Mouse (Mus musculus): ENCODE data around the gene Kcnj6. TPM values are rescaled to one million over a fixed set of nuclear protein-coding genes. Genes with fewer than 3 reads are reported as not detected.

Gene Kcnj6
- polyA plus RNA-seq, 1 experiment from 2014 or later: not detected

GRCm38 (mm10) chr16:94986731-94987130 lies 10.8 kb downstream of the Kcnj6 start:
- Histone ChIP-seq H3K36me3 (ENCODE audit: insufficient read depth, low read length) (no peaks in the 10 kb centered on the region), H3K9me3 (ENCODE audit: low read length) (no peaks in the 10 kb centered on the region), H3K4me3 (ENCODE audit: low read length) (no peak overlapping the region), H3K4me1 (ENCODE audit: insufficient read depth, low read length) (no peaks in the 10 kb centered on the region), H3K27ac (ENCODE audit: low read length) (no peak overlapping the region), H3K27me3 (ENCODE audit: insufficient read depth, low read length) (no peaks in the 10 kb centered on the region), H3K9ac (replicated peaks; ENCODE audit: low read length) (no peak overlapping the region), H3K4me2 (replicated peaks; ENCODE audit: low read depth, low read length) (no peak overlapping the region)
- 68% methylated on average over 9 of the region's 9 CpGs for WGBS
- ATAC-seq (ENCODE audit: low FRiP score, low TSS enrichment): no peak

DNA sequence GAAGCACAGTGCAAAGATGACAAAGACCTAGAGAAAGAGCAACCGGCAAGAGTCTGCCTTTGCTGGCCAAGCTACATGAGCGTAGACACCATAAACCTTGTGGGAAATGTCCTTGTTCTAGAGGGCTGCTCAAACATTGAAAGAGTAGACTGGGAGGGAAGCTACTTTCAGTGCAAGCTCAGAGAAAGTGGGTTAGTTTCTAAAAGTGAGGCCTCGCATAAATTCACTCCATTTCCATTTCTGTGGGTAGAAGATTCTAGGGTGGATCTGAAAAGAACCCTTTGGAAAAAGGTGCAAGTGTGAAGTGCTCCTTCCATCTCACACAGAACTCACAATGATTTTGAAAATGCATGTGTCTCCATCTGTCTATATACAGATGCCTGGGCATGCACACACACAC lies 13.2 kb downstream of the Kcnj6 start:
- no peaks in the 10 kb centered on the region for H3K4me1 ChIP-seq (ENCODE audit: insufficient read depth, low read length)
- 96% methylated on average over 3 of the region's 3 CpGs for WGBS
- H3K27me3 ChIP-seq (ENCODE audit: insufficient read depth, low read length): no peaks in the 10 kb centered on the region
- no peak overlapping the region for H3K9ac ChIP-seq (replicated peaks; ENCODE audit: low read length)
- H3K9me3 ChIP-seq (ENCODE audit: low read length): no peaks in the 10 kb centered on the region
- no peak for ATAC-seq (ENCODE audit: low FRiP score, low TSS enrichment)
- H3K4me3 ChIP-seq (ENCODE audit: low read length): no peak overlapping the region
- no peaks in the 10 kb centered on the region for H3K36me3 ChIP-seq (ENCODE audit: insufficient read depth, low read length)
- H3K4me2 ChIP-seq (replicated peaks; ENCODE audit: low read depth, low read length): no peak overlapping the region
- H3K27ac ChIP-seq (ENCODE audit: low read length): no peak overlapping the region

GRCm38 (mm10) chr16:94980374-94980773 lies 17.1 kb downstream of the Kcnj6 start:
- Histone ChIP-seq H3K36me3 (ENCODE audit: insufficient read depth, low read length) (no peaks in the 10 kb centered on the region), H3K4me1 (ENCODE audit: insufficient read depth, low read length) (no peaks in the 10 kb centered on the region), H3K9me3 (ENCODE audit: low read length) (no peaks in the 10 kb centered on the region), H3K9ac (replicated peaks; ENCODE audit: low read length) (no peak overlapping the region), H3K27ac (ENCODE audit: low read length) (no peak overlapping the region), H3K27me3 (ENCODE audit: insufficient read depth, low read length) (no peaks in the 10 kb centered on the region), H3K4me2 (replicated peaks; ENCODE audit: low read depth, low read length) (no peak overlapping the region), H3K4me3 (ENCODE audit: low read length) (no peak overlapping the region)
- WGBS: 77% methylated on average over 2 of the region's 2 CpGs
- no peak for ATAC-seq (ENCODE audit: low FRiP score, low TSS enrichment)

DNA sequence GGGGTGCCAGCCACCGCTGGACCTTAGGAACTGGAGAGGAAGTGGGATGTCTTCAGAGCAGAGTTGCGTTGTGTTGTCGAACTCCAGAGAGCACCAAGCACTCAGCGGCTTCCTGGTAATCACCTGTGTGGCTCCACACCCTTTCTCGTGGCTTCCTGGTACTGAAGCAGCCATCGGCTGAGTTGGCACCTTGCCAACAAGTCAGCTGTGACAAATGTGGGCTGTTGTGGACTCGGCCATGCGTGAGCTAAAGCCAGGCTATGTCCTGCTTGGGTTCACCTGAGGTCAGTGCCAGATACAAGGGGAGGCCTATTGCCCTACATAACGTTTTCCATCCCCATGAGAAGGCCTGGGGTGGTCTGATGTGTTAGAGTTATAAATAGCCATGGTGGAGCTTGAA lies 18.0 kb downstream of the Kcnj6 start:
- Histone ChIP-seq H3K4me2 (replicated peaks; ENCODE audit: low read depth, low read length) (no peak overlapping the region), H3K4me3 (ENCODE audit: low read length) (no peak overlapping the region), H3K9me3 (ENCODE audit: low read length) (no peaks in the 10 kb centered on the region), H3K4me1 (ENCODE audit: insufficient read depth, low read length) (no peaks in the 10 kb centered on the region), H3K27me3 (ENCODE audit: insufficient read depth, low read length) (no peaks in the 10 kb centered on the region), H3K27ac (ENCODE audit: low read length) (no peak overlapping the region), H3K36me3 (ENCODE audit: insufficient read depth, low read length) (no peaks in the 10 kb centered on the region), H3K9ac (replicated peaks; ENCODE audit: low read length) (no peak overlapping the region)
- WGBS: 43% methylated on average over 9 of the region's 9 CpGs
- peak; percentile 35; the same call in 1 of the 2 replicates for ATAC-seq (ENCODE audit: low FRiP score, low TSS enrichment)

DNA sequence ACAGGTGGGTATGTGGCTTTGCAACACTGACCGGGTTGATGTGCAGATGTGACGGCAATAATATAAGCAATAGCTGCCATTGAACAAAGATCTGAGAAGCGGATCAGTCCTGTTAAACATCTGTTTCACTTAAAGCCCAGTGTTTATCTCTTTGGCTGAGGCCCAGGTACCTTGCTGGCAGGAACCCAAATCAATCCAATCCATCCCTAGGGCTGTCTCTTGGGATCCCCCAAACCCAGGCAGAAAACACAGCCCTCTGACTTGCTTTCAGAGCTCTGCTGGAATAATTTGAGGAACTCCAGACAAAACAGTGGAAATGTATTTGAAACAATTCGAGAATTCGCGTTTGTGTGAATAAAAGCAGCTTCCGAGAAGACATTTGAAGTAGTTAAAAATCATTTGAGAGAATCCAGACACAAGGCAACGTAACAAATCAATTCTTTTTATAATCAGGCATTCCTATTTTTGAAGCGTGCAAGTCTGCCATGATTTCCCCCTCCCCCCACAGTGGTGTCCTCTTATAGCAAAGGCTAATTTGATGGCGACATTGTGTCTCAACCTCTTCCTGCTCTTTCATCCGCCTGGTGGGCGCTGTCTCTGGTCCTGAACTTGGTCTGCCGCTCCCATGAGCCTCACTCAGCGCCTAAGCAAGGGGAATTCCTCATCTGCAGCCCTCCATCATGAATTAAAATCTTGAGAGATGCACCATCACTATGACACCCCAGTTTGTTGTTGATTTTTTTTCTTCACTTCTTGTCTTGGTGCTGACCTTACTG lies 25.2 kb downstream of the Kcnj6 start:
- ATAC-seq (ENCODE audit: low FRiP score, low TSS enrichment): no peak
- H3K4me3 ChIP-seq (ENCODE audit: low read length): no peak overlapping the region
- H3K9ac ChIP-seq (replicated peaks; ENCODE audit: low read length): no peak overlapping the region
- WGBS: 45% methylated on average over 14 of the region's 14 CpGs
- no peak overlapping the region for H3K27ac ChIP-seq (ENCODE audit: low read length)
- H3K9me3 ChIP-seq (ENCODE audit: low read length): no peaks in the 10 kb centered on the region
- H3K36me3 ChIP-seq (ENCODE audit: insufficient read depth, low read length): no peaks in the 10 kb centered on the region
- H3K27me3 ChIP-seq (ENCODE audit: insufficient read depth, low read length): no peaks in the 10 kb centered on the region
- H3K4me1 ChIP-seq (ENCODE audit: insufficient read depth, low read length): no peaks in the 10 kb centered on the region
- H3K4me2 ChIP-seq (replicated peaks; ENCODE audit: low read depth, low read length): no peak overlapping the region

- Histone ChIP-seq H3K9ac (replicated peaks; ENCODE audit: low read length) (no peak overlapping the region), H3K27ac (ENCODE audit: low read length) (no peak overlapping the region), H3K27me3 (ENCODE audit: insufficient read depth, low read length) (peaks cover 3% of the 10 kb centered on the region; the same call in 1 of the 2 replicates), H3K9me3 (ENCODE audit: low read length) (no peaks in the 10 kb centered on the region), H3K4me1 (ENCODE audit: insufficient read depth, low read length) (no peaks in the 10 kb centered on the region), H3K4me3 (ENCODE audit: low read length) (no peak overlapping the region), H3K36me3 (ENCODE audit: insufficient read depth, low read length) (no peaks in the 10 kb centered on the region), H3K4me2 (replicated peaks; ENCODE audit: low read depth, low read length) (no peak overlapping the region)
- ATAC-seq (ENCODE audit: low FRiP score, low TSS enrichment): no peak
- WGBS: 61% methylated on average over 6 of the region's 6 CpGs
These were observed 28.6 kb downstream of the Kcnj6 start for GRCm38 (mm10) chr16:94968941-94969340.

- Histone ChIP-seq H3K4me3 (ENCODE audit: low read length) (no peak overlapping the region), H3K27me3 (ENCODE audit: insufficient read depth, low read length) (peaks cover 3% of the 10 kb centered on the region; the same call in 1 of the 2 replicates), H3K36me3 (ENCODE audit: insufficient read depth, low read length) (no peaks in the 10 kb centered on the region), H3K27ac (ENCODE audit: low read length) (no peak overlapping the region), H3K4me1 (ENCODE audit: insufficient read depth, low read length) (no peaks in the 10 kb centered on the region), H3K9me3 (ENCODE audit: low read length) (no peaks in the 10 kb centered on the region), H3K4me2 (replicated peaks; ENCODE audit: low read depth, low read length) (no peak overlapping the region), H3K9ac (replicated peaks; ENCODE audit: low read length) (no peak overlapping the region)
- 89% methylated on average over 2 of the region's 2 CpGs for WGBS
- ATAC-seq (ENCODE audit: low FRiP score, low TSS enrichment): no peak
These were observed 29.0 kb downstream of the Kcnj6 start for GRCm38 (mm10) chr16:94968472-94968871.

DNA sequence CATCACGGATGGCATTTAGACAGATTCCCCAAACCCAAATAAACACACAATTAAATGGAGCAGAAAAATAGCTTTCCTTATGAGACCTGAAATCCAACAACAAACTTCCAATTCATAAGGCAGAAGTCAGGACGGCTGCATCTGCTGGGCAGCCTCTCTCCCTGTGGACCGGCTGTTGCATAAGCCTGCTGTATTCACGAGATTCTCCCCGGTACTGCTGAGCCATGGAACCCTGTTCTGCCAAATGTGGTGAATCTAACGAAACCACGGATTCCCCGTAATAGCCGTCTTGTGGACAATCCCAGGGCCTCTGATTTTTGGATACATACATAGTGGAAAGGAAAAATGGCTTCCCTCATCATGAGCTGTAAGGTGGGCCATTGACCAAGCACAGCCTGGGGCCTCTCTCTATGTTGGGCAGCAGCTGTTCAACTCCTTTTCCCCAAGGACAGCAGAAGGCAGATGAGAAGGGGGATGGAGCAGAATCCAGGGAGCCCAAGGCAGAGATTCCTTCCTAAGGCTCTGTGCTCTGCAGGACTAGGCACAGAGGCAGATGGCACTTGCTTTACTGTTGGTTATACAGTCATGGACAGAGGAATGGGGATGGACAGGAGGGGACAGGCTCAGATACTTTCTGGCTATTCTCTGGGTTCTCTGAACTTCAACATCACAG lies 40.2 kb downstream of the Kcnj6 start:
- H3K36me3 ChIP-seq (ENCODE audit: insufficient read depth, low read length): no peaks in the 10 kb centered on the region
- no peaks in the 10 kb centered on the region for H3K27me3 ChIP-seq (ENCODE audit: insufficient read depth, low read length)
- no peak for ATAC-seq (ENCODE audit: low FRiP score, low TSS enrichment)
- no peaks in the 10 kb centered on the region for H3K4me1 ChIP-seq (ENCODE audit: insufficient read depth, low read length)
- no peaks in the 10 kb centered on the region for H3K9me3 ChIP-seq (ENCODE audit: low read length)
- H3K4me2 ChIP-seq (replicated peaks; ENCODE audit: low read depth, low read length): no peak overlapping the region
- H3K9ac ChIP-seq (replicated peaks; ENCODE audit: low read length): no peak overlapping the region
- H3K4me3 ChIP-seq (ENCODE audit: low read length): no peak overlapping the region
- H3K27ac ChIP-seq (ENCODE audit: low read length): no peak overlapping the region
- 91% methylated on average over 9 of the region's 9 CpGs for WGBS

DNA sequence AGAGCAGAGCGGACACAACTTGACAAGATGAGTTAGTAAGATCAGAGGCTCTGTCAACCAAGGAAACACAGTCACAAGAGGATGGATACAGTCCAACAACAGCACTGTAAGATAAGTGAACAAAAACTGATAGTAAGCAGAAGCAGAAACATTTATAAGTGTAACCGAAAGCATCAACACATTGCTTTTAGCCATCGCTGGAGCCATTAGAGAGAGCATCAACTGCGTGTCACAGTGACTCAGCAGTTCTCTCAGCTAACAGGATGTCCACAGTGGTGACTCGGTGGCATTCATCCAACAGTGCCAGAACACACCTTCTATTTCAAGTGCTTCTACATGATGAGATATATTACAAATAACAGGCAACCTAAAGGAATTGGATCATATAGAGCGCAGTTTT lies 41.1 kb downstream of the Kcnj6 start:
- Histone ChIP-seq H3K9me3 (ENCODE audit: low read length) (no peaks in the 10 kb centered on the region), H3K4me1 (ENCODE audit: insufficient read depth, low read length) (no peaks in the 10 kb centered on the region), H3K9ac (replicated peaks; ENCODE audit: low read length) (no peak overlapping the region), H3K4me3 (ENCODE audit: low read length) (no peak overlapping the region), H3K27ac (ENCODE audit: low read length) (no peak overlapping the region), H3K27me3 (ENCODE audit: insufficient read depth, low read length) (no peaks in the 10 kb centered on the region), H3K36me3 (ENCODE audit: insufficient read depth, low read length) (no peaks in the 10 kb centered on the region), H3K4me2 (replicated peaks; ENCODE audit: low read depth, low read length) (no peak overlapping the region)
- 86% methylated on average over 6 of the region's 6 CpGs for WGBS
- ATAC-seq (ENCODE audit: low FRiP score, low TSS enrichment): no peak

DNA sequence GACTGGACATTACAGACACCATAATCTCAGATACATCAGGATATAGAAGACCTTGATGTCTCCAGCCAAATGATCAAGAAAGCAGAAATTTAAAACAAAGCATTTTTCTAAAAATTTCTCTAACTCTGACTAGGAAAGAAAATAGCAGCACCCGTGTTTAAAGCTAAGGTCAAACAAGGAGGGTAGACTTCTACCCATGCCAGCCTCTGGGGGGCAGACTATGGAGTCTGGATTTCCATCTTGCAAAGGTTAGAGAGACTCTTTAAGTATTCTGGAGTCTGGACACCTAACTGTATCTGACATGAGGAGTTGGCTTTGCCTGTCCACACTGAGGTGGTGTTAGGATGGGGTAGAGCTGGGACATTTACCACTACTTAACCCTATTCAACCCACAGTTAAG lies 44.2 kb downstream of the Kcnj6 start:
- H3K9ac ChIP-seq (replicated peaks; ENCODE audit: low read length): no peak overlapping the region
- WGBS: 70% methylated on average over 1 of the region's 1 CpGs

More for the DNA sequence above, 44.2 kb downstream of the Kcnj6 start:
- Histone ChIP-seq H3K4me2 (replicated peaks; ENCODE audit: low read depth, low read length) (no peak overlapping the region), H3K9me3 (ENCODE audit: low read length) (no peaks in the 10 kb centered on the region), H3K4me1 (ENCODE audit: insufficient read depth, low read length) (no peaks in the 10 kb centered on the region), H3K27me3 (ENCODE audit: insufficient read depth, low read length) (no peaks in the 10 kb centered on the region), H3K36me3 (ENCODE audit: insufficient read depth, low read length) (no peaks in the 10 kb centered on the region), H3K4me3 (ENCODE audit: low read length) (no peak overlapping the region), H3K27ac (ENCODE audit: low read length) (no peak overlapping the region)
- ATAC-seq (ENCODE audit: low FRiP score, low TSS enrichment): no peak
